Mouse (Mus musculus) olfactory bulb, adult 2 months (tissue): ENCODE measurements around the gene Fkbpl. TPM values are rescaled to one million over a fixed set of nuclear protein-coding genes. Genes with fewer than 3 reads are reported as not detected.

Experiments
- H3K27ac ChIP-seq: fragments of 200-500 bp; 2 replicates; pipeline ENCODE4 v1.5.1; 2012; ENCODE audit warnings: low read depth, low read length; ENCODE audit not compliant: insufficient read depth
- H3K4me1 ChIP-seq: fragments of 200-500 bp; 2 replicates; pipeline ENCODE4 v1.6.1; 2012; ENCODE audit warnings: low read length; ENCODE audit not compliant: control insufficient read depth, insufficient read depth
- H3K4me3 ChIP-seq: fragments of 200-500 bp; 2 replicates; pipeline ENCODE4 v1.5.1; 2012; ENCODE audit warnings: mild to moderate bottlenecking, low read depth, low read length, moderate library complexity; ENCODE audit not compliant: insufficient read depth
- CTCF ChIP-seq: fragments of 200-500 bp; IDR thresholded peaks from 2 replicates; pipeline ENCODE4 v1.5.1; 2012; ENCODE audit warnings: low read depth, mild to moderate bottlenecking, low read length, moderate library complexity; ENCODE audit not compliant: insufficient read depth
- POLR2A ChIP-seq: fragments of 200-500 bp; IDR thresholded peaks from 2 replicates; pipeline ENCODE4 v1.6.1; 2012; ENCODE audit warnings: mild to moderate bottlenecking, low read depth, low read length, moderate library complexity; ENCODE audit not compliant: insufficient read depth
- WGBS: fragments of 180-500 bp; shearing (Covaris S2); methylation state at CpG from one replicate; pipeline ENCODE4 v1.1.7; 2018; 5-methylcytosine and 5-hydroxymethylcytosine counted together
- polyA plus RNA-seq: library from polyadenylated mRNA; stranded (reverse); fragments of >200 nt; gene quantifications from 2 replicates; pipeline ENCODE4 v1.2.4, GENCODE M21; 2012; ENCODE audit warnings: low replicate concordance; ENCODE audit not compliant: missing spikeins, insufficient read depth, insufficient read length

The Fkbpl gene
- polyA plus RNA-seq, 1 experiment, result not detected

DNA sequence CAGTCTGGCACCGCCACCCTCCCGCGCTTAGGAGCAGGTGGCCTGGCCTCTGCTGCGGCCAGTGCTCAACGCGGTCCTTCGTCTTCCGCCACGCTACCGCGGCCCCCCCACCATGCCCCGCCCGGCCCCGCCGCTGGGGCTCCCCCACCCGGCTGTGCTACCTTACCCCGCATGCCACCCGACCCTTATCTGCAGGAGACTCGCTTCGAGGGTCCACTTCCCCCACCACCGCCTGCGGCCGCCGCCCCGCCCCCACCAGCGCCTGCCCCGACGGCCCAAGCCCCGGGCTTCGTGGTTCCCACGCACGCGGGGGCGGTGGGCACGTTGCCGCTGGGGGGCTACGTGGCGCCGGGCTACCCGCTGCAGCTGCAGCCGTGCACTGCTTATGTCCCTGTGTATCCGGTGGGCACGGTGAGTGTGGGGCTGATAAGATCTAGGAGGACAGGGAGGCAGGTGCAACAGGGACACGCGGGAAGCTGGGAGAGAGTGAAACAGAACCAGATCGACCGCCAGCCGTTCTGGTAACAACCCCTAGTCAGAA is 13.7 kb upstream of the Fkbpl start:
- WGBS, result 3% methylated on average over 48 of the region's 48 CpGs
- no peak for TF ChIP-seq CTCF
- TF ChIP-seq POLR2A, result no peak
- H3K4me3 ChIP-seq, result peak overlapping the region; percentile 89
- H3K27ac ChIP-seq, result peak overlapping the region; percentile 62; the same call in 1 of the 2 replicates
- H3K4me1 ChIP-seq, result peaks cover 39% of the 10 kb centered on the region

DNA sequence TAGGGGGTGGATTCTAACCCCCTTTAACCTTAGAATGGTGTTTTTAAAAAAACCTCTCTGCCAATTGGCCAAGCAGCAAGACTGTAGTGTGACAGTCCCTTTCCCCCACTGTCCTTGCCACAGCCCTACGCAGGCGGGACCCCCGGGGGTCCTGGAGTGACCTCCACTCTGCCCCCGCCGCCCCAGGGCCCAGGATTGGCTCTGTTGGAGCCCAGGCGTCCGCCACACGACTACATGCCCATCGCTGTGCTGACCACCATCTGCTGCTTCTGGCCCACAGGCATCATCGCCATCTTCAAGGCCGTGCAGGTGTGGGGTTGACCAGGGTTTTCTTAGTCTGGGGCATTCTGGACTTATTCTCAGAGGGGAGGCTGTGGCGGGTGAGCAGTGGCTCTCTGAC is 12.9 kb upstream of the Fkbpl start:
- peak overlapping the region; percentile 62 for H3K27ac ChIP-seq
- 13% methylated on average over 12 of the region's 12 CpGs for WGBS
- H3K4me1 ChIP-seq, result peaks cover 31% of the 10 kb centered on the region
- TF ChIP-seq POLR2A (no peak), CTCF (no peak)
- H3K4me3 ChIP-seq, result peak overlapping the region; percentile 89

- WGBS, result 2% methylated on average over 26 of the region's 26 CpGs
- Histone ChIP-seq H3K4me3 (peak overlapping the region; percentile 89), H3K27ac (peak overlapping the region; percentile 52), H3K4me1 (peaks cover 30% of the 10 kb centered on the region)
- TF ChIP-seq CTCF (no peak), POLR2A (peak; percentile 62)
These were observed 12.3 kb upstream of the Fkbpl start for GRCm38 (mm10) chr17:34632261-34632691.

GRCm38 (mm10) chr17:34635671-34636070 is 8.9 kb upstream of the Fkbpl start:
- Histone ChIP-seq H3K27ac (no peak overlapping the region), H3K4me1 (peaks cover 23% of the 10 kb centered on the region), H3K4me3 (no peak overlapping the region)
- 79% methylated on average over 2 of the region's 2 CpGs for WGBS
- TF ChIP-seq POLR2A (no peak), CTCF (no peak)

DNA sequence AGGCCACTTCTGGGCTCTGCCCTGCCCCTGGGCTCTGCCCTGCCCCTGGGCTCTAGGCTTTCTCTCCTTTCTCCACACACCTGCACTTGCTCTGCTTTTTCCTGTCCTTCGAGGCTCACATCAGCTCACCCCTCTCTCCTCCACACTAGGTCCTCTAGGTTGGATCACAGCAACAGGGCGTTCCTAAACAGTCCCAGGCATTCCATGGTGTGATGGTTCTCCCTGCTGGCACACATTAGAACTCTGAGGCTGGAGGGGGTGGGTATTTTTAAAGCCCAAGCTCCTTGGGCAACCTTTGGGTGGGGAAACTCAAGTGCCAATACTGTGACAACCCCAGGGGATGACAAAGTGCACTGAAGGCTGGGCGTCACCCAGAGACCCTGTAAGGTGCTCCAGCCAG is 7.1 kb upstream of the Fkbpl start:
- Histone ChIP-seq H3K27ac (no peak overlapping the region), H3K4me3 (no peak overlapping the region), H3K4me1 (peaks cover 14% of the 10 kb centered on the region)
- 62% methylated on average over 3 of the region's 3 CpGs for WGBS
- TF ChIP-seq POLR2A (no peak), CTCF (no peak)

DNA sequence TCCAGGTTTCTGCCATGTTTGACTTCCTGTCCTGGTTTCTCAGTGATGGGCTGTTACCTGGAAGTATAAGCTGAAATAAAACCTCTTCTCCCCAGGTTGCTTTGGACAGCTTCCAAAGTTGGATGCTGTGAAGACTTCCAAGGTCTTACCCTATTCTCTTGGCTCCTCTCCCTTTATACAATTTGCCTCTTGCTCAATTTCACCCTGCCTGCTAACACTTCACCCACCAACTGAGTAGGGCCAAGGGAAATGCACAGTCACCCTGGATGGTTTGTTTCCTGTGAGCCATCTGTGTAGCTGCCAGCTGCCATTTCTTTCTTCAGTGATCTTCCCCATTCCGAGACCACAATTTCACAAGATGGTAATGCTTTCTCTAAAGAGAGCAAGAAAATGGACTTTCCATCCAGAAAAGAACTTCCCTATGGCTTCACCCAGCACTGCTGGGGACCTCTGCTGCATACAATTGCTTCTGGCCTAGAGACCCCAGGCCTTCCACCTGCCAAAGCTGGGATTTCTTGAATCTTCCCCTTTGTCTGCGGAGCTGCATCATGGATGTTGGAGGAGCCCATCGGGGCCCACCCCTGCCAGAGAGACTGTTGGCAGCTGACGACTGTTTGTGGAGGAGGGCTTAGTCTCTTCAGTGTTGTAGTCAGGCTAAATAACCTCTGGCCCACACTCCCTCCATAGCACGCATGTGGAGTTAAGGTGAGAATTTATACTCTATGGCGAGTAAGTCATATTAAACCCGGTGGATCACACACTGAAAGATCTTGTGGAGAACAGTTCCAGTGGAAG is 4.9 kb upstream of the Fkbpl start:
- H3K4me1 ChIP-seq, result peaks cover 7% of the 10 kb centered on the region
- TF ChIP-seq CTCF (no peak), POLR2A (no peak)
- 83% methylated on average over 7 of the region's 7 CpGs for WGBS
- H3K27ac ChIP-seq, result no peak overlapping the region
- no peak overlapping the region for H3K4me3 ChIP-seq

- Histone ChIP-seq H3K27ac (peak overlapping the region; percentile 45), H3K4me3 (no peak overlapping the region), H3K4me1 (peaks cover 16% of the 10 kb centered on the region)
- no peak for TF ChIP-seq POLR2A
- WGBS, result 16% methylated on average over 11 of the region's 11 CpGs
These were observed 3.6 kb upstream of the Fkbpl start for GRCm38 (mm10) chr17:34640778-34641601.

GRCm38 (mm10) chr17:34641945-34642344 is 2.6 kb upstream of the Fkbpl start:
- Histone ChIP-seq H3K4me1 (peaks cover 22% of the 10 kb centered on the region), H3K4me3 (no peak overlapping the region), H3K27ac (no peak overlapping the region)
- TF ChIP-seq POLR2A (no peak), CTCF (no peak)
- 57% methylated on average over 3 of the region's 3 CpGs for WGBS

- WGBS, result 92% methylated on average over 4 of the region's 4 CpGs
- peaks cover 29% of the 10 kb centered on the region for H3K4me1 ChIP-seq
- H3K4me3 ChIP-seq, result no peak overlapping the region
- H3K27ac ChIP-seq, result no peak overlapping the region
- TF ChIP-seq POLR2A, result no peak
- TF ChIP-seq CTCF, result no peak
These were observed 1.2 kb upstream of the Fkbpl start for GRCm38 (mm10) chr17:34643379-34643778.
